Mouse (Mus musculus) hindbrain, embryonic 11.5 days (tissue): ENCODE measurements around the gene Wdr24. TPM values are rescaled to one million over a fixed set of nuclear protein-coding genes. Genes with fewer than 3 reads are reported as not detected.
"Not testable (repeated sequence)": the region's sequence is repeated elsewhere in the genome, so short reads cannot be mapped to it uniquely, and the experiment has no call there.

ENCODE experiments used
- ATAC-seq: fragments of 200-750 bp; cut with Nextera tagmentation; 2 replicates; pipeline ENCODE4 v1.8.0; 2017; ENCODE audit warnings: mild to moderate bottlenecking, moderate TSS enrichment, moderate library complexity; ENCODE audit not compliant: low FRiP score
- DNase-seq: peaks from one replicate; pipeline ENCODE4 v3.0.0-alpha.2; 2015; ENCODE audit warnings: low spot score
- H3K27ac ChIP-seq: fragments of 300-500 bp; sonication (generic); 2 replicates; pipeline ENCODE4 v1.5.1; 2014; ENCODE audit warnings: mild to moderate bottlenecking, low read depth, low read length
- H3K27me3 ChIP-seq: fragments of 300-500 bp; sonication (generic); 2 replicates; pipeline ENCODE4 v1.6.1; 2014; ENCODE audit warnings: mild to moderate bottlenecking, low read length, moderate library complexity, mixed read lengths; ENCODE audit not compliant: control insufficient read depth, insufficient read depth
- H3K36me3 ChIP-seq: fragments of 300-500 bp; sonication (generic); 2 replicates; pipeline ENCODE4 v1.6.1; 2014; ENCODE audit warnings: mild to moderate bottlenecking, low read length, moderate library complexity, mixed read lengths; ENCODE audit not compliant: control insufficient read depth, insufficient read depth
- H3K4me1 ChIP-seq: fragments of 300-500 bp; sonication (generic); replicated peaks from 2 replicates; pipeline ENCODE4 v1.6.1; 2014; ENCODE audit warnings: low read length, mixed read lengths; ENCODE audit not compliant: control insufficient read depth, insufficient read depth
- H3K4me2 ChIP-seq: fragments of 300-500 bp; sonication (generic); replicated peaks from 2 replicates; pipeline ENCODE4 v1.6.1; 2014; ENCODE audit warnings: mild to moderate bottlenecking, low read depth, low read length
- H3K4me3 ChIP-seq: fragments of 300-500 bp; sonication (generic); 2 replicates; pipeline ENCODE4 v1.5.1; 2014; ENCODE audit warnings: low read depth, low read length
- H3K9ac ChIP-seq: fragments of 300-500 bp; sonication (generic); 2 replicates; pipeline ENCODE4 v1.6.1; 2014; ENCODE audit warnings: low read depth, low read length
- H3K9me3 ChIP-seq: fragments of 300-500 bp; sonication (generic); 2 replicates; pipeline ENCODE4 v1.6.1; 2016; ENCODE audit warnings: low read length; ENCODE audit not compliant: control insufficient read depth
- WGBS: fragments of 180-500 bp; shearing (Covaris S2); extraction: QIAGEN DNeasy Blood & Tissue Kit; methylation state at CpG from one replicate; pipeline ENCODE4 v1.1.7; 2014; 5-methylcytosine and 5-hydroxymethylcytosine counted together
- polyA plus RNA-seq: library from polyadenylated mRNA; unstranded; fragments of >200 nt; fragmentation: Nextera tagmentation; extraction: Ambion mirVana; gene quantifications from 2 replicates; pipeline ENCODE4 v1.2.1, GENCODE M21; 2014

Wdr24 gene
- polyA plus RNA-seq, 1 experiment from 2014 or later, result 22.0 TPM

DNA sequence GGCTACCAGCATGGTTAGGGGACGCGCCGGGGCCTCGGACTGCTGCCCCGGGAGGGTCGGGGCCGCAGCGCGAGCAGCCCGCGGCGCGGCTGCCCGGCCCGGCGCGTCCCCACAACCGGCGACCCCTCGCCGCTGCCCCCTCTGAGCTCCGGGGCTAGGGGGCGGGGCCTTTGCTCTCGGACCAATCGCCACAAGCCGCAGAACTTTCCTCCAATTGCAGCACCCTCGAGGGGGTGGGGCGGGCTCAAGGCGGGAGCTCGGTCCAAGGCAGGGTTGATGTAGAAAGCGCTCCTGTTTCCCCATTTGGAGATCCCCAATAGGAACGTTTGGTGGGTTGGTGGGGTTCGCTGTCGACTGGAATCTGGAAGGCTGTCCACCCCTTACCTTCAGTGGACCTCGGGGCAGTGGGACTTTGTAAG is 26.5 kb upstream of the Wdr24 start, which contains the start of gene Metrn:
TSS of gene Metrn (minus strand) at position 186 of the 419 bp plus-strand sequence.
- no peaks in the 10 kb centered on the region for H3K9me3 ChIP-seq
- peak within 1 kb of the TSS; percentile 82 for H3K9ac ChIP-seq
- ATAC-seq (peak; percentile 67), DNase-seq (peak; percentile 93)
- under 1% methylated on average over 23 of the region's 35 CpGs for WGBS
- no peaks in the 10 kb centered on the region for H3K36me3 ChIP-seq
- peaks cover 18% of the 10 kb centered on the region for H3K4me1 ChIP-seq
- peak within 1 kb of the TSS; percentile 80 for H3K4me3 ChIP-seq
- H3K27me3 ChIP-seq, result no peaks in the 10 kb centered on the region
- peak within 1 kb of the TSS; percentile 94 for H3K27ac ChIP-seq
- H3K4me2 ChIP-seq, result peak within 1 kb of the TSS; percentile 95

- Histone ChIP-seq H3K27me3 (no peaks in the 10 kb centered on the region), H3K9me3 (no peaks in the 10 kb centered on the region), H3K4me3 (no peak overlapping the region), H3K4me1 (peaks cover 15% of the 10 kb centered on the region), H3K4me2 (no peak overlapping the region), H3K36me3 (no peaks in the 10 kb centered on the region), H3K27ac (no peak overlapping the region), H3K9ac (no peak overlapping the region)
- ATAC-seq (no peak), DNase-seq (peak; percentile 82)
- 9% methylated on average over 6 of the region's 6 CpGs for WGBS
These were observed 22.4 kb upstream of the Wdr24 start for GRCm38 (mm10) chr17:25801029-25801428.

DNA sequence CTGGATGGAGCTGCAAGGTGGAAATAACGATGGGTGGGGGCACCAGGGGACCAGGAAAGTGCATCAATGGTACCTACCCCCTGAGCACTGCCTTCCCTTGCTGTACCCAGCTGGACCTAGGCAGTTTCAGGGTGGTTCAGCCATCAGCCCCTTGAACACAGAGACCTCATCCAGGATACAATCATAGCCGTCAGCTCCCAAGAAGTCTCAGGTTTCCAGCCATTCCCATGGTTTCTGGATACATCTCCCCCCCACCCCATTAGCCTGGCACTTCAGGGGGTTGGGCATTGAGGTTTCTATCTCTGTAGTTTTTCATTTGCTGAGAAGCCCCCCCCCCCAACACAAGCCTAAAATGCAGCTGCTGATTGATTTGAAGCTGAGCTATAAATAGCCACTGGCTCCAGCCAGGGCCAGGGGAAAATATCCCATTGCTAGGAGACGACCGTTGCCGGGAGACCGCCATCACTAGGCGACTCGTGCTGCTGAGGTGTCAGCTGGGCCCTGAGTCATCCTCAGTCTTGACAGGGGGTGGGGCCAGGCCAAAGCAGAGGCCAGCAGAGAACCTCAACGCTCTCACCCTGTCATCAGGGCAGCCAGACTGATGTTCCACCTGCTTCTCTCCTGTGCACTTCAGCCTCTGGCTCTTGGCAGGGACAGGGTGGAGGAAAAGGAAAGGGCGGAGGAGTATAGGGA is 20.5 kb upstream of the Wdr24 start:
- peak; percentile 95 for DNase-seq
- Histone ChIP-seq H3K4me2 (peak overlapping the region; percentile 16), H3K9ac (peak overlapping the region; percentile 36; the same call in 1 of the 2 replicates), H3K27ac (peak overlapping the region; percentile 83), H3K4me3 (no peak overlapping the region; the same call in 1 of the 2 replicates), H3K36me3 (no peaks in the 10 kb centered on the region), H3K4me1 (peaks cover 12% of the 10 kb centered on the region; the same call in 1 of the 2 replicates), H3K9me3 (no peaks in the 10 kb centered on the region), H3K27me3 (no peaks in the 10 kb centered on the region)
- peak; percentile 95 for ATAC-seq
- WGBS, result 12% methylated on average over 10 of the region's 10 CpGs

GRCm38 (mm10) chr17:25806507-25806906 is 16.9 kb upstream of the Wdr24 start:
- no peak overlapping the region for H3K27ac ChIP-seq
- no peaks in the 10 kb centered on the region for H3K27me3 ChIP-seq
- DNase-seq, result no peak
- ATAC-seq, result no peak
- no peaks in the 10 kb centered on the region for H3K9me3 ChIP-seq
- 87% methylated on average over 4 of the region's 4 CpGs for WGBS
- H3K36me3 ChIP-seq, result no peaks in the 10 kb centered on the region
- peaks cover 20% of the 10 kb centered on the region; the same call in 1 of the 2 replicates for H3K4me1 ChIP-seq
- H3K9ac ChIP-seq, result no peak overlapping the region
- H3K4me3 ChIP-seq, result no peak overlapping the region
- H3K4me2 ChIP-seq, result no peak overlapping the region

DNA sequence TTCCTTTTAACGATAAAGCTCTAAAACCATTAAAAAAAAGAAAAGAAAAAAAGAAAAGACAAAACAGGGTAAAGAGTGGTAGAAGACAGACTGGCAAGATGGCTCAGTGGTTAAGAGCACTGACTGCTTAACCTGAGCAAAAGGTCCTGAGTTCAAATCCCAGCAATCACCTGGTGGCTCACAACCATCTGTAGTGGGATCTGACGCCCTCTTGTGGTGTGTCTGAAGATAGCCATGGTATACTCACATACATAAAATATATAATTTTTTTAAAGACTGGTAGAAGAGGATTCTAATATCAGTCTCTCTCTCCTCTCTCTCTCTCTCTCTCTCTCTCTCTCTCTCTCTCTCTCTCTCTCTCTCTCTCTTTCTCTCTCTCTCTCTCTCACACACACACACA is 16.0 kb upstream of the Wdr24 start:
- H3K4me3 ChIP-seq, H3K36me3 ChIP-seq, H3K9ac ChIP-seq, DNase-seq, H3K9me3 ChIP-seq, H3K27me3 ChIP-seq, H3K27ac ChIP-seq, ATAC-seq, H3K4me2 ChIP-seq: not testable (repeated sequence)
- WGBS, result 54% methylated on average over 2 of the region's 2 CpGs
- peaks cover 16% of the 10 kb centered on the region; the same call in 1 of the 2 replicates for H3K4me1 ChIP-seq

DNA sequence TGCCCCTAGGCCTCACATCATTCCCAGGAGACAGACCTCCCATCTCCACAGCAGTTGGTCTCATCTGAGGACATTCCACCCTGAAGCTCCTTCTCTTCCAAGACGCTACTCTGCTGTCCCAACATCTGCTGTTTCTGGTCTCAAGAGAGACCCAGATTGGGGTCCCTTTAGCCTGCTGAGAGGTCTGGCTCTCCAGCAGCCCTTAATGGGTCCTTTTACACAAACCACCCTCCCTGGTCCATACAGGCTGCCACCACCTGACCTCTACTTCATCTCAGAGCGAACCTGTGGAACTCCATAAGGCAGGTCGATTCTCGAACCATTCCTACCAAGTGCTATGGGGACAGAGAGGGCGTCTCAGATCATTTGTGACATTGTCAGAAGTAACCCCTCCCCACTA is 15.4 kb upstream of the Wdr24 start:
- peak overlapping the region; percentile 84; the same call in 1 of the 2 replicates for H3K4me3 ChIP-seq
- 0 out of 2 replicates have a peak, but pooled peaks cover 2% of the 10 kb centered on the region for H3K27me3 ChIP-seq
- no peaks in the 10 kb centered on the region for H3K9me3 ChIP-seq
- peaks cover 14% of the 10 kb centered on the region; the same call in 1 of the 2 replicates for H3K4me1 ChIP-seq
- no peak for DNase-seq
- no peaks in the 10 kb centered on the region for H3K36me3 ChIP-seq
- peak overlapping the region; percentile 87 for H3K4me2 ChIP-seq
- ATAC-seq, result no peak
- 36% methylated on average over 5 of the region's 5 CpGs for WGBS
- H3K9ac ChIP-seq, result peak overlapping the region; percentile 95; the same call in 1 of the 2 replicates
- H3K27ac ChIP-seq, result peak overlapping the region; percentile 98

GRCm38 (mm10) chr17:25808789-25809605 is 14.4 kb upstream of the Wdr24 start, which contains the start of gene Fbxl16:
Gene Fbxl16 (plus strand): TSS chr17:25809085.
- peak within 1 kb of the TSS; percentile 87 for H3K4me2 ChIP-seq
- H3K9ac ChIP-seq, result peak within 1 kb of the TSS; percentile 95
- peak within 1 kb of the TSS; percentile 84 for H3K4me3 ChIP-seq
- under 1% methylated on average over 54 of the region's 100 CpGs for WGBS
- H3K9me3 ChIP-seq, result no peaks in the 10 kb centered on the region
- H3K27ac ChIP-seq, result peak within 1 kb of the TSS; percentile 98
- no peaks in the 10 kb centered on the region for H3K36me3 ChIP-seq
- ATAC-seq (peak; percentile 81), DNase-seq (peak; percentile 91)
- H3K4me1 ChIP-seq, result peaks cover 10% of the 10 kb centered on the region; the same call in 1 of the 2 replicates
- peaks cover 2% of the 10 kb centered on the region; the same call in 1 of the 2 replicates for H3K27me3 ChIP-seq

GRCm38 (mm10) chr17:25809606-25810340 is 13.7 kb upstream of the Wdr24 start:
- Histone ChIP-seq H3K27me3 (peaks cover 2% of the 10 kb centered on the region; the same call in 1 of the 2 replicates), H3K4me1 (peaks cover 10% of the 10 kb centered on the region; the same call in 1 of the 2 replicates)
- peak; percentile 49 for DNase-seq

More at GRCm38 (mm10) chr17:25809606-25810340, 13.7 kb upstream of the Wdr24 start:
- 8% methylated on average over 25 of the region's 25 CpGs for WGBS
- Histone ChIP-seq H3K4me3 (peak overlapping the region; percentile 84), H3K9ac (peak overlapping the region; percentile 95), H3K27ac (peak overlapping the region; percentile 98), H3K36me3 (no peaks in the 10 kb centered on the region), H3K9me3 (no peaks in the 10 kb centered on the region), H3K4me2 (peak overlapping the region; percentile 87)
- ATAC-seq, result peak; percentile 77
